Mouse (Mus musculus): ENCODE results near the gene Rbmx2.

Gene Rbmx2

DNA sequence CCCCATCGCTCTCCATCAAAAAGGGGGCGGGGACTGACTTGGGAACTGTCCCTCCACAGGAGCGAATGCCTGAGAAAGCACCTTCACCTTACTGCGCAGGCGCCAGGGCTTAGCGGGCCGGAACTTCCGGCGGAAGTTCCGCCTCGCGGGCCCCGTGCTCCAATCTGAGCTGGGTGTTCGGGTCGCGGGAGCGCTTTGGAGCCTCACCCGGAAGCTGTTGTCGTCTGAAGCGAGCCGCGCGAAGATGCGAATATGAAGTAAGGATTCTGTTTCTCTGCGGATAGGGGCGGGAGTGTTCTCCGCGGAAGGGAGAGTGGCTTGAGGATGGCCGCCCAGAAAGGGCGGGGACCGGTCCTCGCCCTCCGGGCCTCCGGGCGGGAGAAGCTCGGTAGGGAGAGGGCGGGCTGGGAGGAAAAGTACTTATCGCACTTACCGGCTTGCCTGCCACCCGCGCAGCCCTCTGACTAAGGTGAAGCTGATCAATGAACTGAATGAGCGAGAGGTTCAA, at the start of gene Rbmx2:
Rbmx2 (plus strand) TSS at position 141 of the 508 bp plus-strand sequence.
- DNase-seq (ENCODE audit: low spot score), result peak; percentile 83

DNA sequence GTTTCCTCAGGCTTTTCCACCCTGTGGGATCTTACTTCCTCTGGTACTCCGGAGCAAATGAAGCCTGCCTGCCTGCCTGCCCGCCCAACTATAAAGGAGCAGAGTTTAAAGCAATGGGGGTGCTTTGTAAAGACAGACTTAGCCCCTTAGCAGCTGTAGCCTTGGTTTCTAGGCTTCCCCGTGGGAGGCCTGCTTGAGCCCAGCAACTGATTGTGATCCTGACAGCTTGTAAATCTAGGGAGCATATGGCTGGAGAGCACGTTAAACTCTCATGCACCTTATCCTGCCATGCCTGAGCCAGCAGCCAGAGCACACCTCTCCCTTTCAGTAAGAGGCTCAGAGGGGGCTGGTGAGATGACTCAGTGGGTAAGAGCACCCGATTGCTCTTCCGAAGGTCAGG, 28.0 kb upstream of the Rbmx2 start:
- DNase-seq (ENCODE audit: low spot score), result no peak

- DNase-seq (ENCODE audit: low spot score), result peak; percentile 8
Measured at GRCm38 (mm10) chrX:48669588-48669987, 25.2 kb upstream of the Rbmx2 start.

- DNase-seq (ENCODE audit: low spot score), result no peak
Measured at GRCm38 (mm10) chrX:48671714-48672113, 23.1 kb upstream of the Rbmx2 start.

GRCm38 (mm10) chrX:48674171-48674570, 20.6 kb upstream of the Rbmx2 start, which contains the start of gene Gpr119:
Gene Gpr119, minus strand, starts transcription at chrX:48674478.
- no peak for DNase-seq (ENCODE audit: low spot score)

DNA sequence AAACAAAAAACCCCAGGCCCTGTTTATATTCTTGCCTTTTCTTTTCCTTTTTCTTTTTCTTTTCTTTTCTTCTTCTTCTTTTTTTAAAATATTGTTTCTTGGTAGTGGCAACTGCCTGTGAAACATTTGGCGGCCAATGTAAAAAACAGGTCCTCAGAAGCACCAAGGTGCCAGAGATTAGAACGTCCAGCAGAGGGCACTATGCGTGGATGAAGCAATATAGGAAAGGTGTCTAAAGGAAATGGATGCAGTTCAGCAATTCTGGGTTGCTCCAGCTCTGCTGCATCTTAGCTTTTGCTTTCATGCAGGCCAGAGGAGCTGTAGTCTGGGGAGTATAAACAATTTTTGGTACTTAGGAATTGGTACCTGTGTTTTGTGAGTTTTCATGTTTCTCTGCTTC, 11.4 kb upstream of the Rbmx2 start:
- peak; percentile 40 for DNase-seq (ENCODE audit: low spot score)

- DNase-seq (ENCODE audit: low spot score), result no peak
Measured at GRCm38 (mm10) chrX:48683857-48684256, 10.9 kb upstream of the Rbmx2 start.

GRCm38 (mm10) chrX:48694460-48694859, 344 bp upstream of the Rbmx2 start:
- no peak for DNase-seq (ENCODE audit: low spot score)

- no peak for DNase-seq (ENCODE audit: low spot score)
Measured at GRCm38 (mm10) chrX:48709701-48710100, 14.9 kb downstream of the Rbmx2 start.

DNA sequence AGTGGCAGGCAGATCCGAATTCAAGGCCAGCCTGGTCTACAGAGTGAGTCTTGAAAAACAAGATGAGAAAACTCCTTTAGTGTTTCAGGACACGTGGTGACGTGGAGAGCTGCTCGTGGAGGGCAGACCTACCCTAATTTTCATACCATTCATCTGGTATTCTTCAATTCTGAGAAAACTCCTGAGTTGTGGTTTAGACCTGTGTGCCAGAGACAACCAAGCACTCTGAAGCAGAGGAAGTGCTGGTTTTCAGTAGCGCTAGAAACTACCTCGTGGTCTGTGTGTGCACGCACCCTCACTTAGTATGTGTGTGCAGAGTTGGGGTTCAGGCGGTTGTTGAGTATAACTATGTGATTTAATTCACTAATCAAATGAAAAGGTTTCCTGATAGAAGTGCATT, 18.0 kb downstream of the Rbmx2 start:
- DNase-seq (ENCODE audit: low spot score), result no peak

GRCm38 (mm10) chrX:48754710-48755283, 60.0 kb downstream of the Rbmx2 start:
- DNase-seq (ENCODE audit: low spot score), result no peak

Data from c-Kit-positive CD71-positive TER-119-positive erythroid progenitor cells, embryonic 14.5 days (primary cell).